Mouse (Mus musculus) cerebellum, adult 2 months (tissue): Measurements from ENCODE around the gene Ric8b. TPM values are rescaled to one million over a fixed set of nuclear protein-coding genes. Genes with fewer than 3 reads are reported as not detected.

ENCODE experiments used
- DNase-seq, 2 experiments: peaks; one replicate each; pipeline ENCODE4 v3.0.0; 2021
- H3K27ac ChIP-seq: fragments of 200-500 bp; 2 replicates; pipeline ENCODE4 v1.5.1; 2012; ENCODE audit warnings: low read length, control low read depth, inconsistent platforms; ENCODE audit not compliant: insufficient read depth
- H3K27me3 ChIP-seq: fragments of 200-500 bp; 2 replicates; pipeline ENCODE4 v1.6.1; 2012; ENCODE audit warnings: inconsistent platforms, mild to moderate bottlenecking, low read length, moderate library complexity; ENCODE audit not compliant: control insufficient read depth, insufficient read depth
- H3K4me1 ChIP-seq: fragments of 200-500 bp; 2 replicates; pipeline ENCODE4 v1.6.1; 2011; ENCODE audit warnings: low read length; ENCODE audit not compliant: control insufficient read depth, insufficient read depth
- H3K4me3 ChIP-seq: fragments of 200-500 bp; replicated peaks from 2 replicates; pipeline ENCODE3; 2011; ENCODE audit warnings: mild to moderate bottlenecking, low read depth, low read length, control low read depth; ENCODE audit not compliant: insufficient read depth
- CTCF ChIP-seq: fragments of 200-500 bp; IDR thresholded peaks from 2 replicates; pipeline ENCODE4 v1.5.1; 2011; ENCODE audit warnings: low read depth, mild to moderate bottlenecking, control low read depth, low read length, moderate library complexity, borderline replicate concordance; ENCODE audit not compliant: insufficient read depth
- POLR2A ChIP-seq: fragments of 200-500 bp; IDR thresholded peaks from 2 replicates; pipeline ENCODE4 v1.6.1; 2011; ENCODE audit warnings: low read length, control low read depth, borderline replicate concordance; ENCODE audit not compliant: insufficient read depth
- WGBS: fragments of 180-500 bp; shearing (Covaris S2); methylation state at CpG from one replicate; pipeline ENCODE4 v1.1.7; 2018; 5-methylcytosine and 5-hydroxymethylcytosine counted together
- polyA plus RNA-seq: library from polyadenylated mRNA; depleted of rRNA; stranded (reverse); fragments of >200 nt; gene quantifications from 2 replicates; pipeline ENCODE4 v1.2.3, GENCODE M21; 2012

The Ric8b gene
- polyA plus RNA-seq, 1 experiment: 43.3 TPM

DNA sequence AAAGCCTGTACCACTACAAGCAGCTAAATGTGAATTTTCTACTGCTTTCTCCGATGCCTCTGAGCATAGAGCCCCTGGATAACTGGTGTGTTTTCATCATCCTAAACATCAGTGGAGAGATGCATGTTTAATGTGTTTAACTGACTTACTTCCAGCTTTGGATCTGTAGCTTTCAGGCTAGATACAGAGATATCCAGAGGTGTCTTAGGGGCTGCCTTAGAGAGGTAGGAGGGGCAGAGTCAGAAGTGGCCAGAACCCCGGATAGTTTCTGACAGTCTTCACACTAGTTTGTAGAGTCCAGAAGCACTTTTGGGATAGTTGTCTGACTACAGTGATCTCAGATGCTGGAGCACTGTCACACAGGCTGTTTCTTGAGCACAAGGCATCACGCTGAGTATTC lies 77.6 kb downstream of the Ric8b start:
- H3K4me3 ChIP-seq: no peak overlapping the region
- WGBS: 87% methylated on average over 3 of the region's 3 CpGs
- H3K27me3 ChIP-seq: no peaks in the 10 kb centered on the region
- H3K27ac ChIP-seq: no peak overlapping the region
- no peak for DNase-seq
- no peak for TF ChIP-seq CTCF
- TF ChIP-seq POLR2A: no peak
- peaks cover 3% of the 10 kb centered on the region for H3K4me1 ChIP-seq

DNA sequence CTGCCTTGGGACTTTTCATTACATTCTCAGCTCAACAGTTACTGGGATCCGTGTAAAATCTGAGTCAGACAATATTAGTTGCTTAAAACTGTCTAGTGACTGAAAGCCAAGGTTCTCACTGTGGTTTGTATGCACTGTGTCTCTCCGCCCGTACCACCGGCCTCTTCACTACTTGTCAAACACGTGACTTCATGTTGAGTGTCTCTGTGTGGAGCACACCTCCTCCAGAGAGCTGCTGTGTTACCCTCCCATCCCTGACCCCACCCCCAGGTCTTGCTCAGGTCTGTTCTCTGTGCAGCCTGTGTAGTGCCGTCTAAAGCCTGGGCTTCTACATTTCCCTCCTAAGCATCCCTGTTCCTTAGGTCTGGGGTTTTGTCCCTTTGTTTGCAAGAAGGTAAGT lies 79.0 kb downstream of the Ric8b start:
- 73% methylated on average over 6 of the region's 6 CpGs for WGBS
- TF ChIP-seq POLR2A: no peak
- no peak for TF ChIP-seq CTCF
- no peak for DNase-seq

DNA sequence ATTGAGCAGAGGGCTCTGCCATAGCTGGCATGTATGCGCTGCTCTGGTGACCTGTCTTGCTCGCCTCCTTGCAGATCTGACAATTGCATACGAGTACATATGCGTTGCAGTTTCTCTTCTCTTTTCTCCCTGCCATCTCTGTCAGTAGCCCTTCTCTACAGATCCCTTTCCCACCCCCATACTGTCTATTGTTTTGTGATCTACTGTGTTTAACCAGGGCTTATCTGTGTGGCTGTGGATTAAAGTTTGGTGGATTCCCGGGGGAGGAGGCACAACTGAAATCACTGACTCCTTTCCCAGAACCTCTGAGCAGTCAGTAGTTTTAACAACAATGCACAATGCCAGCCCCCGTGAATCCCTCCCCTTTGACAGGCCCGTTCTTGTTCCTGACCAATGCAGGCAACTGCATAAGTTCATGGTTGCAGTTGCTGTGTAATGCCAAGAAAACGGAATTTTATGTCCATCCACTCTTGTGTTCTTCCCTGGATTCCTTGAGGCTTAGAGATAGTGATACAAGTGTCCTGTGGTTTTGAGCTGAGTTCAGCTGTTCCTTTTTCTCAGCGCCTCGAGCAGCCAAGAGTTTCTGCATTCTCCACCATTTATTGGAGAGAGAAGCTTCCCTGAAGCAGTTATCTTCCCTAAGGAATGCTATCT lies 80.3 kb downstream of the Ric8b start:
- no peak for DNase-seq
- Histone ChIP-seq H3K4me3 (no peak overlapping the region), H3K27me3 (no peaks in the 10 kb centered on the region), H3K27ac (no peak overlapping the region), H3K4me1 (peaks cover 3% of the 10 kb centered on the region)
- WGBS: 46% methylated on average over 10 of the region's 10 CpGs
- no peak for TF ChIP-seq POLR2A
- TF ChIP-seq CTCF: no peak

More for the DNA sequence above, 79.0 kb downstream of the Ric8b start:
- no peak overlapping the region for H3K4me3 ChIP-seq
- no peaks in the 10 kb centered on the region for H3K27me3 ChIP-seq
- H3K4me1 ChIP-seq: peaks cover 3% of the 10 kb centered on the region
- no peak overlapping the region for H3K27ac ChIP-seq

DNA sequence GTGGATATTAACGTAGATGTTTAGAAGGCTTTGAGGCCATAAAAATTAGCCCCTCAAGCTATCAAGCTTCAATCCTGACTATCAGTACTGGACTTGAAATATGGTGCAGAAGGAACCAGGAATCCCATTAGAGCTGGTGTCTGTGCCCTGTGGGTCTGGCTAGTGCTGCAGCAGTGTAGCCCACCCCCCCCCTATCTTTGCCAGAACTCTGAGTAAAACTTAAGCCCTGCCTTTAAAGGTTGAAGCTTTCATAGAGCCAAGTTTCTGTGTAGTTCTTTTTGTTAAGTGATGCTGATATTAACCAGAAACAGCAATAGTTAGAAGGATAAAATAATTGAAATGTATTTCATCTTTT lies 80.8 kb downstream of the Ric8b start:
- TF ChIP-seq CTCF: no peak
- no peak for TF ChIP-seq POLR2A
- Histone ChIP-seq H3K4me3 (no peak overlapping the region), H3K4me1 (peaks cover 3% of the 10 kb centered on the region), H3K27me3 (no peaks in the 10 kb centered on the region), H3K27ac (no peak overlapping the region)
- DNase-seq: no peak
- WGBS: 81% methylated on average over 1 of the region's 1 CpGs

DNA sequence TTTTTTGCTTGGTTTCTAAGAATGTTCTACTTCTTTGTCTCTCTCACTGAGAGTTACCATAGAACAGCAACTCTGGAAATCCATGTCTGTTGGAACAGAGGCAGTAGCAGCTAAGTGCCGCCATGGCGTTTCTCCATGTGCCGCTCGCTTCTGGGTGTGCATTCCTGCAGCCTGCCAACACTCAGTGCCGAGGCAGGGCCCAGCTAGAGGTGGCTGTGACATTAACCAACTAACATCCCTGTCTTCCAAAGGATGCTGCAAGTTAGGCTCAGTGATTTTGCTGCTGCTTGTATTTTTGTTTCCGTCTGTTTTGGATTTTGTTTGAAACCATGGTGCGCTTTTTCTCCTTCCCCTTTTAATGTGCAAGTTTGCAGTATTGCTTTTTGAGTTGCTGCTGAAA lies 84.5 kb downstream of the Ric8b start:
- Histone ChIP-seq H3K27me3 (no peaks in the 10 kb centered on the region), H3K4me3 (no peak overlapping the region), H3K27ac (no peak overlapping the region), H3K4me1 (peaks cover 3% of the 10 kb centered on the region)
- no peak for TF ChIP-seq CTCF
- no peak for TF ChIP-seq POLR2A
- DNase-seq: no peak
- 52% methylated on average over 7 of the region's 7 CpGs for WGBS

DNA sequence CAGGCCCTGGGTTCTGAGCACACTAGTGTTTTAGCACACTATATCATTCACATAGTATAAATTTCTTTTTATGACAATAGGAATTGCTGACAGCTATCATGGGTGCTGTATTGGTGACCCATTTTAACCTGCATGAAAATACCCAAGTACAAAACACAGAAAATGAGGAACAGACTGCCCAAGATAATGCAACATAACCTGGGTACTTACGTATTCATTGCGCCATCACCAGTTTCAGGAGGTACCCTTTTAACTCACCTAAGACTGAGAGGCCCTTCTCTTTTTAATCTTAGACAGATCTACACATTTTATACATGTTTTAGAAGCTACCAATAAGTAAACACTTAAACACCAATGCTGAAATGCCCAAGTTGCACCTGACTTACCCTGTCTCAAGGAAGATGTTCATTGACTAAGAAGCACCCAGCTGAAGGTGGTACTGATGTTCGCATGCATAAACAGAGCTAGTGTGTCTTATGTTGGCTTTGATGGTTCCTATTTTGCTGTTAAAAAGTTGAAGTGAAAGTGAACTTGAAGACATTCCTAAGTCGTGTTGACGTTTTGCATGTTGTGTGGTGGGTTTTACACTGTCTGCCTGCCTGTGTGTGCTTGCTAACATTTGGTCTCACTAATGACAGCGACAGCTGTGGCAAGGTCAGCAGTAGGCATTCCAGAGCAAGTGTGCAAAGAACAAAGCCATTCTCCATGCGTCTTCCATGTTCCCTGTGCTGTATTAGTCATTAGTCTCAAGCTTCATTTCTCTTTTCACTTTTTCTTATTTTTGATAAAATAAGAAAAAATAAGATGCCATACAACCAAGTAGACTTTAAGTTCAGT lies 86.0 kb downstream of the Ric8b start:
- TF ChIP-seq POLR2A (no peak), CTCF (no peak)
- Histone ChIP-seq H3K27ac (no peak overlapping the region), H3K4me3 (no peak overlapping the region), H3K4me1 (no peaks in the 10 kb centered on the region), H3K27me3 (no peaks in the 10 kb centered on the region)
- no peak for DNase-seq
- 92% methylated on average over 7 of the region's 7 CpGs for WGBS

DNA sequence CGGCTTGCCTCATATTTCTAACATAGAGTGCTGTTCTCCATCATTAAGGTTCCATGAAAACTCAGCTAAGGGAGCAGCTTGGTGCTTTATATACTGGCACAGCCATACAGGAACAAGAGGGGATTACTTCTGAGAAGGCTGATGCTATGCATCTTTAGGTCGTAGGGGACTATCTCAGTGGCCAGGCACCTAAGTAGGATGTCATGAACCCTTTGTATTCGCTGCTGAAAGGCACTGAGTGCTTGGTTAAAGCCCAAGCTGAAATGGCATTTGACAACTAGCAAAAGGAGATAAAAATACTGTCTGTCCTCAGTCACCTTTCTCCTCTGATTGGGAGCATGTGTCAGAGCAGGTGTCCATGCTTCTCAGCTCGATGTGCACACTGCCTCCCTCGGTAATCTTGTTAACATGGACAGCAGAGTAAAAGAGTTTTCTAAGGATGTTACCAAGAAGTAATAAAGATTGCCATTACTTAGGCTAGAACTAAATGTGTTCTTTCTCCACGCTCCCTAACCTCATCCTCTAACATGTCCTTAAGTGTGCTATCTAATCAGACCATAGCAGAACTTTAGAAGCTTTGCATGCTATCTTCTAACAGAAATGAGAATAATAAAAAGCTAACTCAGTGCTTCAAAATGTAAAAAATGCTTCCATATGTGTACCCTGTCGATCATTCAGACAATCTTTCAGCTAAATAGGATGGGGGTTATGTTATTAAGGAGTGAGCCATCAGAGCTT lies 89.3 kb downstream of the Ric8b start:
- no peak for TF ChIP-seq POLR2A
- no peak for TF ChIP-seq CTCF
- no peak for DNase-seq

More for the DNA sequence above, 89.3 kb downstream of the Ric8b start:
- Histone ChIP-seq H3K27me3 (no peaks in the 10 kb centered on the region), H3K4me1 (no peaks in the 10 kb centered on the region), H3K27ac (no peak overlapping the region), H3K4me3 (no peak overlapping the region)
- 86% methylated on average over 7 of the region's 7 CpGs for WGBS
